Mouse (Mus musculus) thymus, postnatal 25 days (tissue): Measurements from ENCODE around the gene Meox2.
"Not testable (repeated sequence)": the region's sequence is repeated elsewhere in the genome, so short reads cannot be mapped to it uniquely, and the experiment has no call there.

Experiments
- DNase-seq: peaks from one replicate; pipeline ENCODE4 v3.0.0; 2022

The Meox2 gene

DNA sequence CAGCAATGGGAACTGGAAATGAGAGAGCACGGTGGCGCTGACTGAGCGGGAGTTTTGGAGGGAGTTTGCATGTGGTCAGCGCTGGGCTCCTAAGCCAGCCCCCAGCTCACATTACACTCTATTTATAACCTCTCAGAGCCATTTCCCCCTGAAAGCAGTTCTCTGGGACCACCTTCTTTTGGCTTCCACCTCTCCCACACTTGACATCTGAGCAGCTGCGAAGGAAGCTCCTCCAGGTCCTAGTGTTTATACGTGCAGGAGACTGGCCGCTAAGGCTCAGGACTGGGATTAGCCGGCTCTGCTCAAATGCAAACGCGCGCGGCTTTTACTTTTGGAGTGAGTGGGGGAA lies at the start of gene Meox2:
TSS of gene Meox2 (plus strand) at position 151 of the 349 bp plus-strand sequence.
- no peak for DNase-seq

DNA sequence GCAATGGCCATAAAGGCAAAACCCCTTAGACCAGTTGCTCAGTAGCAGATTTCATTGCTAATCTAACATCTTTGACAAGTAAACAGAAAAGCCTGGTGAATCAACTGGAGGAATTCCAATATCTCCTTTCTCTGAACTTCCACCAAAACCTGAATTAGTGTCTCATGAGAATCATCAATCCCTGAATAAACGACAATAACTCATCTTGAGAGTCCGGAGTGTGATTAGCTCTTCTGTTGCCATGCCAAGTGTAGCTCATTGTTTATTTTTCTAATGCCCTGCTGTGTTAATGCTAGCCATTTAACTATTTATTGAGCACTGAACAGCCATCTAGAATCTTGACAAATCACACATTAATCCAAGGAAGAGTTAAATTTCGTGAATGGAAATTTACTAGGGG lies 35.7 kb upstream of the Meox2 start:
- no peak for DNase-seq

DNA sequence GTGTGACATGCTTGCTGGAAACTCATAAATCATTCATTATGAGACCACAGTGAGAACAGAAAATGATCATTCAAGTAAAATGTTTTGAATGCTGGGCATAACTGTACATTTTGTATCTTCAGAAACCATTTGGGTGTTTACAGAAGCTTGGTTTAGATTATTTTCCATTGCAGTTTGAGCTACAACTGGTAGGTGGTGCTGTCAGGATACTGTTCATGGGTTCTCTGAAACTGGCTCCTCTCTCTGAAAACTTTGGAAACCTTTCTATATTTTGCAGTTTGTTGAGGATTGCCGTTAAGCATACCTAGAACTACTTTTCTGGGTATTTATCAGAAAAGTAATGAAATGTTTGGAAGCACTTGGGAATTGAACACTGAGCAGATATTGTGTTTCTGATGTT lies 31.0 kb upstream of the Meox2 start:
- no peak for DNase-seq

DNA sequence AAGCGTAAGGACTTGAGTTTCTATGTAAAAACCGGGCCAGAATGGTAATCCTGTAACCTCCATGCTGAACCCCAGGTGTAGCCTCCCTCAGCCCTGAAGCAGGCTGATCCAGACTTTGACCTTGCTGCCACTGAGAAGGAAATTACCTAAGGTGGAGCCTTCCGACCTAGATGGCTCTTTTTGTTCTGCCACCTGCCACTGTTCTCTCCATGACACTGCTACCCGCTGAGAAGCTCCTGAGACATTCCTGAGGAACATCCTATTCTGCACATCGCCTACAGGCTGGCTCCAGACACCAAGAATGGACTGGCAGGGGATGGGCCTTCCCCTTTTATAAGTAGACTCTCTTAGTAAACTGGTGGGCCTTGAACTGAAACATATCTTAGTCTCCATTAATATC lies 28.3 kb upstream of the Meox2 start:
- DNase-seq: not testable (repeated sequence)

DNA sequence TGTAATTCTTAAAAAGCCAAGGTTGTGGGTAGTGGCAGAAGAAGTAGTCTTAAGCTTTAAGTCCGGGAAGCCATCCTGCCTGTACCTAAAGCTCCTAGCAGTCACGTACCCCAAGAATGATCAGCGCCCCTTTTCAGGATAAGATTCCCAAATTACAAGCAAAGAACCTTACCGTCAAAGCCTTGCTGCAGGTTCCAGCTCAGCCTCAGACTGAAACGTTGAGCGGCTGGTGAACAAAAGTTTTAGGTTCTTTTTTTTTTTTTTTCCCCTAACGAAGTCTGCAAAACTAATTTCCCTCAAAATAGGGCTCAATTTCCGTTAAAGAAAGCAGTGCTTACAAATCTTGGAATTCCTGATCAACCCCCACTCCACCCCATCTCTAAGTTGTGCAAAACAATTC lies 1.8 kb upstream of the Meox2 start:
- no peak for DNase-seq

DNA sequence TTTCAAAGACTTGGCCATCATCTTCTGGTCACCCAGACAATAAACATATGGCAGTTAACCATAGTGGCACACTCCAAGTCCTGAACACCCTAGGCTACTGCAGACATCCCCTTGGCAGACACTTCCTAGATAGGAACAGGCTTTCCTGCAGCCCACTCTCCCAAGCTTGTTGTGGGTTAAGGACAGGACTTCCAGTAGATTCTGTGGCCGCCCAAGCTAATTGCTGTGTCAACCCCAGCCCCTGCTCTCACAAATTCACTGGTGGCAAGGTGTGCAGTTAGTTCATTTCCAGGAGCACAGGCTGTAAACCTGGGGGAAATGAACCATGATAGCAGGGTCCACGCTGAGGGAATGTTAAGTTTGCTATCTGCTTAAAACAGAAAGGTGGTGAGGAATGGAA lies 1.2 kb upstream of the Meox2 start:
- DNase-seq: no peak

DNA sequence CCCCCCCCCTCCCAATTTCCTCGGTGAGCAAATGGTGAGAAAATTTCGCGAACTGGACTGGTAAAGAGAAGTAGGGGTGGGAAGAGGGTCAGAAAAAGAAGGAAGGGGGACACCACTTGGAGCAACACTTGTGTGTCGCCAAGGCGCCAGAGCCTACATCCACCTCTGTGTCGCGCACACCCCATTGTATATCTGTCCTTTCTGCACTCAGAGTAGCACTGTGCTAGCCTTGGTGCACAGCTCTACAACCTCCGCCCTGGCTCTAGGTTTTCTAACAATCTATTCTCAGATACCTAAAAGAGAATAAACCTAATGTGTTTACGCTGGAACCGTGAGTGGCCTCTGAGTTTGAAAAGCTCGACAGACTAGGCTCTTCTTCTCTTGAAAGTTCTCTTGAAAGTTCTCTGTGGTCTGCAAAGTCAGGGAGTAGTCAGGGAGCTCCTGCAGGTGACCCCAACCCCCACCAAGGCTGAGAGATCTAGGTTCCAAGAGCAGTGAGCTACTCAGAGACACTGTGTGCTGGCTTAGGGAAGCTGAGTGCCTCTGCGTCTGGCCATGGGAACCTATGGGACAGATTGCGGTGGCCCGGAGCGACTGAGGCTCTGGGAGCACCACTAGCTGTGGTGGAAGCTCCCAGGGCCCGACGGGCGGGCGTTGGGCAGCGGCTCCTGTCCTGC lies 489 bp upstream of the Meox2 start:
- no peak for DNase-seq

DNA sequence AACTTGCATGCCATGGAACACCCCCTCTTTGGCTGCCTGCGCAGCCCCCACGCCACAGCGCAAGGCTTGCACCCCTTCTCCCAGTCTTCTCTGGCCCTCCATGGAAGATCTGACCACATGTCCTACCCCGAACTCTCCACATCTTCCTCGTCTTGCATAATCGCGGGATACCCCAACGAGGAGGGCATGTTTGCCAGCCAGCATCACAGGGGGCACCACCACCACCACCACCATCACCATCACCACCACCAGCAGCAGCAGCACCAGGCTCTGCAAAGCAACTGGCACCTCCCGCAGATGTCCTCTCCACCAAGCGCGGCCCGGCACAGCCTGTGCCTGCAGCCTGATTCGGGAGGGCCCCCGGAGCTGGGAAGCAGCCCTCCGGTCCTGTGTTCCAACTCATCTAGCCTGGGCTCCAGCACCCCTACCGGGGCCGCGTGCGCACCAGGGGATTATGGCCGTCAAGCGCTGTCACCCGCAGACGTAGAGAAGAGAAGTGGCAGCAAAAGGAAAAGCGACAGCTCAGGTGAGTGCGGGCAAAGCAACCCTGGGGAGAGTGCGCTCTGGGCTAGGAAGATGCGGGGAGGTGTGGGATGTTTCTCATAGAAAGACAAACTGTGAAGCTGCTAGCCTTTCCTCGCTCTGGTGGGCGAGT lies 606 bp downstream of the Meox2 start:
- no peak for DNase-seq

DNA sequence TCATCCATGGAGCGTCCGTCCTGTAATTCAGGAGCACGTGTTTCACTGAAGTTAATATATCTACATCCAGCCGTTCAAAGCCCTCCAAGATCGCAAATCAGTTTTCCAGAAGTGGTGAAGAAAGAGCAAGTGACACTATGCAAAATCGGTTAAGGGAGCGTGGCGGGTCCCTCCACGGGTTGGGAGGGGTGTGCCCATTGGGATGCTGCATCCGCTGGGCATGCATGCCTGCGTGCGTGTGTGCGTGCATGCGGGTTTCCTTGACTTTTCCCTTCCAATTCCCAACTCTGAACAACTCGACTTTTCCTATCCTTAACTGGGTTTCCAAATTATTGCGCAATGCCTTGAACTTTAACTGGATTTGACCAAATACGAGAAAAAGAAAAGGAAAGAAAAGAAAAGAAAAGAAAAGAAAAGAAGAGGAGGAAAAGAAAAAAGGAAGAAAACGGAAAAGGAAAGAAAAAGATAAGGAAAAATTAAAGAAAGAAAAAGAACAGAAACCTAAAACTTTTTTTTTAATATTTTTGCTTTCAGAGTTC lies 1.2 kb downstream of the Meox2 start:
- no peak for DNase-seq

DNA sequence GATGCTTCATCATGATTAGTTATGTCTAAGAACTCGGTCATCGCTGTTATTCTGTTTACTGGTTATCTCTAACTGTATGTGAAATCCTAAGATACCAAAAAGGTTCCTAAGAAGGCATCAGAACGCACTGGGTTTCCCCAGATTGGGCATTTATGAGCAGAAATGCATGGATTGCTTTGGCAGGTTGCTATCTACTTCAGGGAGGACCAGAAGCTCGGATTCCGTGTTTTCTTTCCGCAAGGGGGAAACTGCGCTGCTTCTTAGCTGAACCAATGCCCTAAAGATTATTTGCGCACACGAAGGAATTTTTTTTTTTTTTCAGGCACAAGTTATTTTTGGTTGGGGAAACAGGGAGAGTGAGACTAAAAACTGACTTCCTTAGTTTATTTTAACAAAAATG lies 2.6 kb downstream of the Meox2 start:
- no peak for DNase-seq

DNA sequence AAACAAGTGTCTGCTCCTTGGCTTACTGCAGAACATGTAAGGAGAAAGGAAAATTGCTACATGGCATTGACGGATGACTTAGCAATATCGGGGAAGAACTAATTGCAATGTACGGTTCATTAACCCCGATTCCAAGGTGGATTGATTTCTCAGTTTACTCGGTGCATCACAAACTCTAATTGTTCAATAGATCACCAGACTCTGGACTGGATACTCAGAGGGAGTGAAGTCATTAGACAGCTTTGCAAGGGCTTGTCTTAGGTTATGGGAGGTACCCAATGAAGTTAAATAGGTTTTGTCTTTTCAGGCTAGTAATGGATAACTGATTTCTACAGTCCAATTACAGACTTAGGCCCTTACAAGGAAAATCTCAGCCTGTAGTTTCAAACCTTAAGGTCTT lies 10.9 kb downstream of the Meox2 start:
- DNase-seq: no peak

DNA sequence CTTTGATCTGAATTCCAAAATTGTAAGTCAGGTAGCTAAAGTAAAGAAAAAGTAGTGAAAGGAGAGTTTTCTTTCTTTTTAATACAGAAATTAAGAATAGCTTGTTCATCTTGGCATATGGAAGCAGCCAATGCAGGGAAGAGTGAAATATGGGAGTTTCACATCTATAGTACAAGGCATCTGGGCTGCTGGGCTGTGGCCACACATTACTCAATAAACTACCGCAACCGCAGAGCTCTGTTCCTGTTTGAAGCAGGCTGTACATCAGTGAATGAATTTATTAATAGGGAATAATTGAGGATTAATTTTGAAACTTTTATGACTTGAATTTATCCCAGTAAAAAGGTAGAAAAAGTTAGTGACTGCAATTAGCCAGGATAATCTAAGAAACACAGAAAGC lies 15.4 kb downstream of the Meox2 start:
- no peak for DNase-seq

DNA sequence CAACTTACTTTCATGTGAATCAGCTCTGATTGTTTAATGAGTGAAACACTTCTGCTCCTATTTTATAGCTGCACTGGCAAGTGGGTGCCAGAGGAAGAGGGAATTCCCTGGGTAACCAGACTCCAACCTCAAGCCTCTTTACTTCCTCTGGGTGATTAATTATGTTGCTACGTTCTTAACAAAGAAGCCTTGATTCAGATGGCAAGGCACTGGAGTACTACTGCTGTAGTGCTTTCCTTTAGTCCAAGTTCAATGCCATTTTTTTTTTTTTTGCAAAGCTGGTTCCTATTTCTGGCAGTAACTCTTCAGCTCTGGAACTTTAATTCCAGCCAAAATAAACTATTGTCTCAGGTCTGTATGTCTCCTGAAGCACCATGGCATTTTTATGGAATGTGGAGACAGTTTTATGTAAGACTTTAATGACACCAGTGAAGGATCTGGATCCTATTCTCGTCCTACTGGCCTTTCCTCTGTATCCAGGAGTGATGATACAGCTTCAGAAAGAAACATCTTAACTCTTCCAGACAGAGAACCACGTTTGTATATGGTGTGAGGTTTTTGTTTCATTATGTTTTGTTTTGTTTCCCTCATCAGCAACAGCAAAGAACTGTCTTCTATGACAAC lies 33.9 kb downstream of the Meox2 start:
- no peak for DNase-seq

DNA sequence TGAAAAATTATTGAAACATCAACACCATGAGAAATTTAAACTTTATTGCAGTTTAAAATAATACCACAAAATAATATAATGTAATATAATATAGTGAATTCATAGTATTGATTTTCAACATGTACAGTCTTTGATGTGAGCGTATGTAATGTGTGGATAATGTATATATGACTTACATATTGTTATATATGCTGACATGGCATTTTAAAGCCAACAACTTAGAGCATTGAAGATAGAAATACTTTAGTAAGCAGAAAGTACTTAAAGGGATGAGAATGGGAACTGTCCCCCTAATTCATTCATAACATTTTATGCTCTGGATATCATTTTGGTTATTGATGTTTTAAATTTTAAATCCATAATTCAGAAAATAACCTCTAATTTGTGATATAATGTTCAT lies 35.5 kb downstream of the Meox2 start:
- DNase-seq: no peak

DNA sequence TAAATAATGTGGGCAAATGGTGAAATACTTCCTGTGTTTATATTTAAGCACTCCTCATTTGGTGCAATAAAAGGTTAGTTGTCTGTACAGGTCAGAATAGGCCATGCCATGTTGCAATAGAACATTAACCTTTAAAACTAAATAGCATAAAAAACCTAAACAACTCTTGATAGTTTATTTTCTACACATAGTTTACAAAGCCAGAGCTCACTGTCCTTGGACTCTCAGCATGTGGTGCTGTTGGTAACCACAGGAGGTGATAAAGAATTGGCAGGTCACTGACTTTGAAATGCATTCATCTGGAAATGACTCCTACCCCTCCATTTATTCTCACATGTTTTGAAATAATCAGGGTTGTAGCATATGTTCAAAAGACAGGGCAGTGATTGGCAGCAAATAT lies 59.4 kb downstream of the Meox2 start:
- no peak for DNase-seq

DNA sequence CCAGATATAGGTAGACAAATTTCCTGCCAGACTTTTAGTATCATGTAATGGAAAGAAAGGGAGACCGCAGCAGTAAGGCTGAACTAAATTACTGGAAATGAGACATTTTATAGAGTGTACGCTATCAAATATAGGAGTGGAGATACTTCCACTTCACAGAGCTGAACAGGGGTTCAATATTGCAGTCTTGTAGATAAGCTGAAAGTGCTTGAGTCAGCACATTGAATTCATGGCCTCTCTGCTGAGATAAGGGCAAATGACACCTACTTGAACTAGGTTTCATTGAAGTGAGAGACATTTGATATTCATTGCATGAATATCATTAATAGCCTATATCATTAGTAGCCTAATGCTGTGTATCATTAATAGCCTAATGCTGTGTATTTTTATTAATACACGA lies 65.0 kb downstream of the Meox2 start:
- DNase-seq: no peak

DNA sequence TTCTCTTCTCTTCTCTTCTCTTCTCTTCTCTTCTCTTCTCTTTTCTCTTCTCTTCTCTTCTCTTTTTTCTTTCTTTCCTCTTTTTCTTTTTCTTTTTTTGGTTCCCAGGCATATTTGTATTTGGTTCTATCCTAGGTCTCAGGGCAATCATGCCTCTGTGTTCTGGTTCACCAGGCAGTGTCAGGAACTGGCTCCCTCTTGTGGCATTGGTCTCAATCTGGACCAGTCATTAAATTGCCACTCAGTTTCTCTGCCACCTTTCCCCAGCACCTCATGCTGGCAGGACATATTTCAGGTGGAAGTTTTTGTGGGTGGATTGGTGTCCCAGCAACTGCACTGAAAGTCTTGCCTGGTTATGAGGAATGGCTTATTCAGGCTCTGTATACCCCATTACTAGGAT lies 75.3 kb downstream of the Meox2 start:
- DNase-seq: no peak

DNA sequence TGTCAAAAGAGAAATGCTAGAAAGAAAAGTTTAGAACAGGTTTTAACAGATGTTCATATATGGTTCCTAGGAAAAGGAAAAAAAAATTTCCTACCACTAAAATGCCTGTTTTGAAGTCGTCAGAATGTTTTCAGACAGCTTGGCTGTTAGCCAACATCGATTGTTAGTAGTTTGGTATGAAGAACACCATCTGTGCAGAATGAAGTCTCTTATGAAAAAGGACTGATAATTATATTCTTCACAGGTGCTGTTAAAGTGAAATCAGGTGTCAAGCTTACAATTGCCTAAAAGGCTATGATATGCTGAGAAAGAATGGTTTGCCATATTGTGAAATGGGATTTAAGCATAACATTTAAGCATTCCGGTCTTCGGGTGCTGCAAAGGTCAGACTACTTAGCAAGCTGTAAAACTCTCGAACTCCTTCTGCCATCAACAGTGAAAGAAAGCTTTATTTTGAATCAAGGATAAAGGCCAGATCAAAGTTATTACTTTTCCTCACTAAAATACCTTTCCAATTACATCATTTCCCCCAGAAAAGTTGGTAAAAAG lies 80.7 kb downstream of the Meox2 start:
- no peak for DNase-seq
